Mouse (Mus musculus) liver, postnatal 0 days (tissue): Measurements from ENCODE around the gene Rho.

Experiments
- CTCF ChIP-seq: sonication (generic); IDR thresholded peaks from 2 replicates; pipeline ENCODE4 v1.5.1; 2016; ENCODE audit warnings: antibody characterized with exemption, low read depth
- EP300 ChIP-seq: IDR thresholded peaks from 2 replicates; pipeline ENCODE4 v1.6.1; 2016; ENCODE audit warnings: antibody characterized with exemption, low read depth, mild to moderate bottlenecking

DNA sequence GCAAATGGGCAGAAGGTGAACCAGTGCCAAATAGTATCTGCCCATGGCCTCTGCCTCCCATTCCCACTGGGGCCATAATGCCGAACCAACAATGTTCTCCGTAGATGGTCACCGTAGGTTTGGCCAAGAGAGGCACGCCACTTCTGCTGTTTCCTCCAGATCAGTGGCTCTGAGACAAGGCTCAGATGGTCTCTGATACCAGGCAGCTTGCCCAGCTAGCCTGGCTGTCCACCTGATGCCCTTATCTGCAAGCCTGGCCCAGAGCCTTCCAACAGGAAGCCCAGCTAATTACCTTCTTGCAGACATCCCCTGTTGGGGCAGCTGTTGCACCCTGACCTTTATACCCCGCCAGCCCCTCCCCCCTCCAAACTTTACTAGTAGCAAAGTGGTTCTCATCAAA lies 36.5 kb downstream of the Rho start:
- TF ChIP-seq CTCF (no peak), EP300 (no peak)
